Mouse (Mus musculus) monocyte, adult 5-6 weeks (primary cell): Measurements from ENCODE around the gene Heatr3. TPM values are rescaled to one million over a fixed set of nuclear protein-coding genes. Genes with fewer than 3 reads are reported as not detected.
"Not testable (repeated sequence)": the region's sequence is repeated elsewhere in the genome, so short reads cannot be mapped to it uniquely, and the experiment has no call there.

Experiments
- ATAC-seq: fragments of 153-309, 156-312 bp; replicated peaks from 2 replicates; pipeline ENCODE4 v1.8.0; 2017; ENCODE audit warnings: mild to moderate bottlenecking; ENCODE audit not compliant: low TSS enrichment, insufficient number of reproducible peaks, severe bottlenecking, poor library complexity, low FRiP score
- total RNA-seq: library from RNA; stranded (forward); fragments of 200-1000, 200-491, 200-594 nt; gene quantifications from 3 replicates; pipeline ENCODE4 v1.2.3, GENCODE M21; 2017

Gene Heatr3
- total RNA-seq, 1 experiment from 2014 or later, result 7.2 TPM

DNA sequence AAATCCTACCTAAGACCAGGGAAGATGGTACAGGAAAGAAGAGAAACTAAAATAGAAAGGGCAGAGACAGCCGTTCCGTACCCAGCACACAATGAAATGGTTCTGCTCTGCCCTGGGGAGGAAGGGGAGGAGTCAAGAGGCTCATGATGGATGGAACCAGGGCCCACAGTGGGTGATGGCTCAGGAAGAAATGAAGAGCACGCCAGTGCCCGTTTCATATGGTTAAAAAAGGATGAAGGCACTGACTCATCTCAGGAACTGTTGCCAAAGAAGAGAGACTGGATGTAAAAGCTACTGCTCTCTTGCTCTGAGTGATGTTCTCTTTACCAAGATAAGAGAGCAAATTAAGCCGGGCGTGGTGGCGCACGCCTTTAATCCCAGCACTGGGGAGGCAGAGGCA is 39.6 kb downstream of the Heatr3 start:
- no peak for ATAC-seq

DNA sequence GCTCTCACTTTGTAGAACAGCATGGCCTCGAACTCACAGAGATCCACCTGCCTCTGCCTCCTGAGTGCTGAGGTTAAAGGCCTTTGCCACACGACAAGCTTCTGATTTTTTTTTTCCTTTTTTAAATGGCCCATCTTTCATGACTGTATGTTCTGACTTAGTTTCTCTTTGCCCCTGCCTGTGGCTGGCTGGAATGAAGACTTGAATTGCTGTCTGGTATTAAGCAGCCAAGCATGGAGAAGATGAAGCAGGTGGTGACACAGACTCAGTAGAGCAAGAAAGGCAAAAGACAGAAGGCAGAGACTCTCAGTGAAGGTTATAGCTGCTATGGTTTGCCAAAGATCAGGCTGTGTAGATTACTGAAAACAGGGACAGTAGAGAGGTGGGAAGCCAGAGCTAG is 45.5 kb downstream of the Heatr3 start:
- no peak for ATAC-seq

DNA sequence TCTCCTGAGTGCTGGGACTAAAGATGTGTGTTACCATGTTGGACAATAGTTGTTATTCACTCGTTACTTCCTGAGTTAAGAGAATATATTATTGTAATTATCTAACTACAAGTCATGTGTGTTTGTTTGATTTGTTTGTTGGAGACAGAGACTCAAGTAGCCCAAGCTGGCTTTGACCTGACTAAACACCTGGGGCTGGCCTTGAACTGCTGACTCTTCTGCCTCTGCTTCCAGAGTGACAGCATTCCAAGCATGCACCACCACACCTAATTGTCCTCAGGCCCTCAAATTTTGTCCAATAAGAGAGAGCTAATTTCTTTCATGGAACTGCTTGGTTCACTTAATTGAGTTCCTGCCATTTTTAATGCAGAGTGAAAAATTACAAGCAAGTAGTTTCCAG is 47.3 kb downstream of the Heatr3 start:
- ATAC-seq, result no peak

DNA sequence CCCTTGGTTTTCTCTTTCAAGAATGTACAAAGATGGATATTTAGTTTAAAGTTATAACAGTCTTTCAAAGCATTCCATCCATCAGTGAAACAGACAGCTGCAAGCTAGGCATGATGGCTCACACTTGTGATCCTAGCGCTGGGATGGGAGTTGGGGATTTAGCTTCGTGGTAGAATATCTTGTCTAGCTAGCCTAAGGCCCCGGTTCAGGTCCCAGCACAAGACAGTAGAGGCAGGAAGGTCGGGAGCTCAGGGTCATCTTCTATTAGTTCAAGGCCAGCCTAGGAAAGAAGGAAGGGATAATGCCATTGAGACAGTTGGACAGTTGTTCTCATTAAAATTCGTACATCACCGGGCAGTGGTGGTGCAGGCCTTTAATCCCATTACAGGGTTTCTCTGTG is 48.1 kb downstream of the Heatr3 start:
- ATAC-seq, result no peak

DNA sequence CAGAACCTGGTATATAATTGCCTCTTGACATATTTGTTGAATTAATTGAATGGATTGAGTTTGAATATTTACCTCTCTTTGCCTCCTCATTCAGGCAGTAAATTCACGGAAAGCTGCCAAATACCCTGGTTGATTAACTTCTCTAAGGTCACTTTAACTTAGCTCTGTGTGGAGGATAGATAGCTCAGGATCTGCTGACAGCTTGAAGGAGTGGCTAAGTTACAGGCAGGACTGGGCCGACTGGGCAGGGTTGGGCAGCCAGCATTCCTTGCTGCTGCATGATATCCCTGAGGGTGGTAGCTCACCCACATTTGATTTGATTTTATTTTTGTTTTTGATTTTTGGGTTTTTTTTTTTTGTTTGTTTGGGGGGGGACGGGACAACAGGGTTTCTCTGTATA is 59.7 kb downstream of the Heatr3 start:
- no peak for ATAC-seq

DNA sequence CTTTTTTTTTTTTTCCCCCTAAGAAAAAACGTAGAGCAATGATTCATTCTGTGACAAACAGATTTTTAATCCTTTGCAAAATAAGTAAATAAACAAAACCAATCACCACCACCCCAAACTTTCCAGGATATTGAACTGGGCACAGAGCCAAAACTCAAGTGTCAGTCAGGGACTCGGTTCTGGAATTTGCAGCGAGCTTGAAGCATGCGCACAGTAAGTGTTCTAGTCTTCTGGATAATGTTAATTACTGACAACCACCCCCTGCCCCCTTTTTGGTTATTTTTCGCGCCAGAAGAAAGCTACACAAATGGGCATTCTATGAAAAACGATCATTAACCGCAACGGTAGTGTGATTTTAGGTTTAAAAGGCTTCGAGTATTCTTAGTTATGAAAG is 60.9 kb downstream of the Heatr3 start:
- ATAC-seq, result no peak

DNA sequence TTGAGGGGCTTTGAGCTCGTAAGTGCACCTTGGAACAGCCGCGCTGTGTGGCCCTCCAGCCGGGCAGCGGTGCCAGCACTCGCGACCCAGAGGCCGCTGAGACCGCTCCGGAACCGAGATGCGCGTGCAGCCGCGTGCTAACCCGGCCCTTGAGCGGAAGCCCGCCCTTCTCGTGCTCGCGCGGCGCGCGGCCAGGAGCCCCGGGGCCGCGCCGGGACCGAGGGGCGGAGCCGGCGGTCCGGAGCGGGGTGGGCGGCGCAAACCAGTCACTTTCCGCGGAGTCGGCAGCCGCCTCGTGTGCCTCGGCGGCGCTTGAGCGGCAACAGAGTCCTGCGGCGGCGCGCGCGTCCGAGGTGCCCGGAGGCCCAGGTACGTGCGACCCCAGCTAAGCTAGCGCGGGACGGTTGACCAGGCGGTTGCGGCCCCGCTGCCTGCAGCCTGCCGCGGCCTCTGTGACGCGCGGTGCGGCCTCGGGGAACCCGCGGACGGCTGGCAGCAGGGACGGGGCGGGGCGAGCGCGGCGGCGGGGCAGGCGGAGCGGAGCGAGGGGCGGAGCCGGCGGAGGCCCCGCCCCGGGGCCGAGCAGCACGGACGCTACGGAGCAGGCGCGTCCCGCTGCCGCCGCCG is 61.4 kb downstream of the Heatr3 start, which contains the start of gene Tent4b:
Gene Tent4b (plus strand): TSS at position 269 of the 627 bp plus-strand sequence.
- ATAC-seq, result peak; percentile 65

DNA sequence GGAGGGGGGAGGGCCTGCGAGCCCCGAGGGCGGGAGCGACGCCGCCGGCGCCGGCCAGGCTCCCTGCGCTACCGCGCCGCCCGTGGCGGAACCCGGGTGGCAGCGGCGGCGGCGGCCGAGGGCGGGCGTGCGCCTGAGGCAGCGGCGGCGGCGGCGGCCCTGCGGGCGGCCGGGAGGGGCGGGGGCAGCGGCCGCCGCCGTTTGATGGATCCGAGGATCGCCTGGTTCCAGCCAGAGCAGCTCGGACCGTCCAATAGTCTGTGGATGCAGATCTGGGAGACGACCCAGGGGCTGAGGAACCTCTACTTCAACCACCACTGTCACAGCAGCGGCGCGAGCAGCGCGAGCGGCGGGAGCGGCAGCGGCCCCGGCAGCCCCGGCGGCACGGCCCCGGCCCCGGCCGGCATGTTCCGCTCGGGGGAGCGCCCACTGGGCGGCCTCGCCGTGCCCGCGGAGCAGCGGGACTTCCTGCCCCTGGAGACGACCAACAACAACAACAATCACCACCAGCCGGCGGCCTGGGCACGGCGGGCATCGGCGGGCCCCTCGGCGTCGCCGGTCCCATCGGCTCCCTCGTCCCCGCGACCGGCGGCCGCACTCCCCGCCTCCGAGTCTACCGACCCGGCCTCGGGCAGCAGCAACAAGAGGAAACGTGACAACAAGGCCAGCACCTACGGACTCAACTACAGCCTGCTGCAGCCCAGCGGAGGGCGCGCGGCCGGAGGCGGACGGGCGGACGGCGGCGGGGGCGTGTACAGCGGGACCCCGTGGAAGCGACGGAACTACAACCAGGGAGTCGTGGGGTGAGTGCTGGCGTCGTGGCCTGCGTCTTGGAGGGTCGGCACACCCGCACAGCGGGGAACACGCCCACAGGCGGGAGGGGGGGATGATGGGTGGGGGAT is 62.3 kb downstream of the Heatr3 start:
- ATAC-seq, result 0 out of 2 replicates have a peak, but pooled peaks have one; percentile 40

DNA sequence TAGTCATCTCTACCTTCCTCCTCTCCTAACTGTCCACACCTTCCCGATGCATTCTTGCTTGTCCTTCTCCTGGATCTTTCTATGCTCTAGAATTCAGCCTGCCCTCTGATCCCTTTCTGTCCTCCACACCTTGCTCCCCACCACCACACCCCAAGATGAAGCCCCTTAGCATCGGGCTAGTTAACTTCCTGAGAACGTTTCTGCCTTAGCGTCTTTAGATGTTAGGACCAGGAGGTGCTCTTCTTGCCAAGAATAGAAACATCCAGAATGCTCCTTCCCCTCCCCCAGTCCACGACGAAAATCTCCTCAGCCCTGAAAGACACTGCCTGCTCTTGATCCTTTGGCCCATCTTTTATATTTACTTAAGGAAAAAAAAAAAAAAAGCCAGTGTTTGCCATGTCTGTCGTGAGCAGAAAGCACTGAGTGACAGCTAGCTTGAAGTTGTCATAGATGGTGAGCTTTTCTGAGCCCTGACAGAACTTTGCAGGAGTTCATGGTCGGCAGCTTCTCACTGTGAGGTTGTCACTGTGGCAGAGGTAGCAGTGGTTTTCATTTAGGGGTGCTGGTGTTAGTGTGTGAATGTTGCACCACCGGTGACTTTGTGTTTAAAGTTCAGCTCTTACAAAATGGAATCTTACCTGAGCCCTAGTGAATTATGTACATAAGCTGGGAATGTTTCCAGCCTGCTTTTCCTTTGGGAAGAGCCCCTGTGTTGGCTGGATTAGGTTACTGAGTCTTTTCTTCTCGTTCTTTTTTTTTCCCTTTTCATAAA is 63.3 kb downstream of the Heatr3 start:
- no peak for ATAC-seq

DNA sequence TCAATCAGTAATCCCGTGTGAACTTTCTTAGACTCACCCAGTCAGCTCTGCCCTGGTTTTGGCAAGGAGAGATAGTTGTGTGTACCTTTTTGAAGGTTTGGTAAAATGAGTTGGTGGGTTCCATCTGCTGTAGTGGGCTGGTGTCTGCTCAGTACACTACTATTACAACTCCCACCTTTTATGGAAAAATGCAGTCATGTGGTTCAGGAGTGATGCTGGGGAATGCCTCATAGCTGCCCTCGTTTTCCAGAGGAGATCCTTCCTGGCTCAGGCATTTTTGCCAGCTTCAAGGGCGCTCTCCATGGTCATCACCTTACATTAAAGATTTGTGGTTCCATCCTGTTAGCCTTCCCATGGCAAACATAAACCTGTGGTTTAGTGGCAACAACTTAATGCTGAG is 64.0 kb downstream of the Heatr3 start:
- no peak for ATAC-seq

DNA sequence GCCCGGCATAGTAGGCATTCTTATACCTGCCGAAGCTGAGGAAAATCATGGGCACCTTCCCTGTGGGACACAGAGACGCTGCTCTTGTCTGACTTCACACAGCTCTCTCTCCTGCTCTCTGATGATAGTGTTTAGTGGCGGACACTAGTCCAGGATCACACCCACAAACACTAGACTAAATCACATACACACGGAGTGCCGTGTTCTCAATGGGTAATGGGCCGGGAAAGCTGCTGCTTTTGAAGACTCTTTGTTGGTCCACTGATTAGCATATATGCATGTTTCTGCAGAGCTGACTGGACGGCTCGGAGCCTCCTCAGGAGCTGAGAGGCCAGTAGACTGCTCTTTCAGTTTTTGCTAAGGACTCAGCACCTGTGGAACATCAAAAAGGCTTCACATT is 68.4 kb downstream of the Heatr3 start:
- ATAC-seq, result no peak

DNA sequence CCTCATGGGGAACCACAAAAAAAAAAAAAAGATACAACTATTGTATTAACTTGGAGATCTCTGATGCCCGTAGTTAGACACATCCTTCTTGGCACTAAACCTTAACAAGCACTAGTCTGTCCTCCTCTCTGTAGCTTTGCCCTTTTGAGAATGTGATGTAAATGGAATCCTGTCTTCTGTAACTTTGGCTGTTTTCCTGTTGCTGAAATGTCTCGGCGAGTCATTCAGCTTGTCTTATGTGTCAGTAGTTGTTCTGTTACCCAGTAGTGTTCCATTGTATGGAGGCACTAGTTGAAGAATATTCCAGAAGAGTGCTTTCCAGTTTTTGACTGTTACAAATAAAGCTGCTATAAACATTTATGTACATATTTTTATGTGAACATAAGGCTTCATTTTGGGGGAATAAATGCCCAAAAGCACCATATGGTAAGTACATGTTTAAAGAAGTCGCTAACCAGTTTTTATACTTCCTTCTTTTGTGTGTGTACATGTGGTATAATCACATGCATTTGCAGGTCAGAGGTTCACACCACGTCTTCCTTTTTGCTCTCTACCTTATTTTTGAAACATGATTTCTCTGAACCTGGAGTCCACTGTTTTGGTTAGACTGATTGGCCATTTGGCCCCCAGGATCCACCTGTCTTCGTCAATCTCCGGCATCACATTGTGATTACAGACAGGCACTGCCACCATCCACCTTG is 69.6 kb downstream of the Heatr3 start:
- ATAC-seq, result peak; percentile 56; the same call in 1 of the 2 replicates

DNA sequence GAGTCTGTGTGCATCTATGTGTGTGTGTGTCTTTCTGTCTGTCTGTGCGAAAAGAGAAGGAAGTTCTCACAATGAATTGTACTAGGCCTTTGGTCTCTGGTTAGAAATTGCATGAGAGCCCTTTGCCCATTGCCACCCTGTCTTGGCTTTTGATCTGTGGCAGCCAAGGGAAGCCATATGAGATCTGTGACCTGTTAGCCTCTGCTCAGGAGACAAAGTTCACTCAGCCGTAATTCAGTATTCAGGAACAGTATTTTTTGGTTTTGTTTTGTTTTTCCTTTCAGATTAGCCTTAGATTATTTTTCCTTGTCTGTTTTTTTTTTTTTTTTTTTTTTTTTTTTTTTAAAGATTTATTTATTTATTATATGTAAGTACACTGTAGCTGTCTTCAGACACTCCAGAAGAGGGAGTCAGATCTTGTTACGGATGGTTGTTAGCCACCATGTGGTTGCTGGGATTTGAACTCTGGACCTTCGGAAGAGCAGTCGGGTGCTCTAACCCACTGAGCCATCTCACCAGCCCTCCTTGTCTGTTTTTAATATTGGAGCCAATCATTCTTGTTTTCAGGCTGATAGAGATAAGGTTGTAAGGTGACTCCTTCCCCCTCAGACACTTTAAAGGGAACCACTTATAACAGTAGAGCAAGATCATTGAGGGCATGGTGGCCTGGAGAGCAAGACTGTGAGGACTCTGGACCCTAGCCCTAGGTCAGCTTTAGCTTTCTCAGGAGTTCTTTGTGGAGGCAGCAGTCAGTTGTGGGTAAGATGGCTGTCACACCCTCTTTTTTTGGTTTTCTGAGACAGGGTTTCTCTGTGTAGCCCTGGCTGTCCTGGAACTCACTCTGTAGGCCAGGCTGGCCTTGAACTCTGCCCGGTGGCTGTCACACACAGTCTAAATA is 72.5 kb downstream of the Heatr3 start:
- ATAC-seq, result not testable (repeated sequence)

DNA sequence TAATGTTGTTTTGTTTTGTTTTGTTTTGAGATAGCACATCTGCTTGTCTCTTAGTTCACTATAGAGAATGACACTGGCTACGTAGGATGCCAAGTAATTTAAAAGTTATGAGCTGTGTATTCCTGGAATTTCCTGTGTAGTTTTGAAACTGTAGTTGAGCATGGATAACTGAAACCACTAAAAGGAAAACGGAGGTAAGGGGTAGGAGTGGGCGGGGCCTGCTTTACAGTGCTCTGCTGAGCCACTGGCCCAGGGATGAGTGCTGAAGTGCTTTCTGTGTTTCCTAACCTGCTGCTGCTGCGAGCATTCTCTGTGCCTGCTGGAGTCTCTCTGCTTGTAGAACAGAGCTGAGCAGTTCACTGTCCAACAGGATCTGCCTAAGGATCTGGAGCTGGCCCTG is 83.7 kb downstream of the Heatr3 start:
- no peak for ATAC-seq
